Mouse (Mus musculus) limb, embryonic 14.5 days (tissue): ENCODE results near the gene Cacna1a. TPM values are rescaled to one million over a fixed set of nuclear protein-coding genes. Genes with fewer than 3 reads are reported as not detected.

ENCODE experiments used
- ATAC-seq: fragments of 200-750 bp; cut with Nextera tagmentation; 2 replicates; pipeline ENCODE4 v1.8.0; 2017; ENCODE audit warnings: low read depth, moderate number of reproducible peaks, moderate TSS enrichment; ENCODE audit not compliant: low FRiP score
- DNase-seq: peaks from one replicate; pipeline ENCODE4 v3.0.0-alpha.2; 2015; ENCODE audit warnings: low spot score
- H3K27ac ChIP-seq: fragments of 300-500 bp; sonication (generic); replicated peaks from 2 replicates; pipeline ENCODE4 v1.5.1; 2014; ENCODE audit warnings: low read depth, mild to moderate bottlenecking, low read length, moderate library complexity, mixed read lengths
- H3K27me3 ChIP-seq: fragments of 300-500 bp; sonication (generic); 2 replicates; pipeline ENCODE4 v1.6.1; 2014; ENCODE audit warnings: low read length, mixed read lengths; ENCODE audit not compliant: control insufficient read depth, insufficient read depth
- H3K36me3 ChIP-seq: fragments of 300-500 bp; sonication (generic); 2 replicates; pipeline ENCODE4 v1.6.1; 2014; ENCODE audit warnings: mild to moderate bottlenecking, low read length, moderate library complexity, mixed read lengths; ENCODE audit not compliant: control insufficient read depth, insufficient read depth
- H3K4me1 ChIP-seq: fragments of 300-500 bp; sonication (generic); 2 replicates; pipeline ENCODE4 v1.6.1; 2014; ENCODE audit warnings: antibody characterized with exemption, low read length, mixed read lengths; ENCODE audit not compliant: control insufficient read depth, insufficient read depth
- H3K4me2 ChIP-seq: fragments of 300-500 bp; sonication (generic); replicated peaks from 2 replicates; pipeline ENCODE4 v1.6.1; 2014; ENCODE audit warnings: low read depth, mild to moderate bottlenecking, low read length, moderate library complexity; ENCODE audit not compliant: severe bottlenecking
- H3K4me3 ChIP-seq: fragments of 300-500 bp; sonication (generic); replicated peaks from 2 replicates; pipeline ENCODE4 v1.5.1; 2014; ENCODE audit warnings: low read length
- H3K9ac ChIP-seq: fragments of 300-500 bp; sonication (generic); 2 replicates; pipeline ENCODE4 v1.6.1; 2014; ENCODE audit warnings: mild to moderate bottlenecking, low read depth, low read length, moderate library complexity; ENCODE audit not compliant: severe bottlenecking
- H3K9me3 ChIP-seq: fragments of 300-500 bp; sonication (generic); 2 replicates; pipeline ENCODE4 v1.6.1; 2016; ENCODE audit warnings: low read length; ENCODE audit not compliant: control insufficient read depth
- POLR2A ChIP-seq: fragments of 200-500 bp; IDR thresholded peaks from 2 replicates; pipeline ENCODE4 v1.8.0; 2012; ENCODE audit warnings: inconsistent platforms, mild to moderate bottlenecking, moderate library complexity, borderline replicate concordance; ENCODE audit not compliant: insufficient read depth, insufficient read length; ENCODE audit errors: extremely low read depth
- WGBS: fragments of 180-500 bp; shearing (Covaris S2); extraction: QIAGEN DNeasy Blood & Tissue Kit; methylation state at CpG from one replicate; pipeline ENCODE4 v1.1.7; 2014; 5-methylcytosine and 5-hydroxymethylcytosine counted together
- polyA plus RNA-seq, 2 experiments: library from polyadenylated mRNA; depleted of rRNA in 1 of 2; stranded (reverse) in 1 of 2; unstranded in 1 of 2; fragments of >200 nt; fragmentation: Nextera tagmentation in 1 of 2; extraction: Ambion mirVana in 1 of 2; gene quantifications; 2 replicates each; pipeline versions ENCODE4 v1.2.1 to v1.2.3; 2012 to 2014

The Cacna1a gene
- polyA plus RNA-seq, 2 experiments, result 6.8 to 24.3 TPM

GRCm38 (mm10) chr8:84559121-84559604 lies 170.9 kb downstream of the Cacna1a start:
- TF ChIP-seq POLR2A, result no peak
- no peak overlapping the region for H3K27ac ChIP-seq
- peak overlapping the region; percentile 65 for H3K4me2 ChIP-seq
- no peaks in the 10 kb centered on the region for H3K36me3 ChIP-seq
- H3K4me1 ChIP-seq, result 0 out of 2 replicates have a peak, but pooled peaks cover 3% of the 10 kb centered on the region
- H3K9ac ChIP-seq, result peak overlapping the region; percentile 44
- peak; percentile 30; the same call in 1 of the 2 replicates for ATAC-seq
- H3K4me3 ChIP-seq, result peak overlapping the region; percentile 46
- no peaks in the 10 kb centered on the region for H3K9me3 ChIP-seq
- H3K27me3 ChIP-seq, result peaks cover 61% of the 10 kb centered on the region
- under 1% methylated on average over 52 of the region's 84 CpGs for WGBS
- no peak for DNase-seq

- no peak overlapping the region for H3K27ac ChIP-seq
- no peak overlapping the region for H3K4me3 ChIP-seq
- H3K27me3 ChIP-seq, result peaks cover 50% of the 10 kb centered on the region
- no peaks in the 10 kb centered on the region for H3K36me3 ChIP-seq
- H3K4me2 ChIP-seq, result no peak overlapping the region
- 89% methylated on average over 4 of the region's 4 CpGs for whole genome bisulfite sequencing
- H3K4me1 ChIP-seq, result no peaks in the 10 kb centered on the region
- no peaks in the 10 kb centered on the region for H3K9me3 ChIP-seq
- no peak for DNase-seq
- no peak for TF ChIP-seq POLR2A
- no peak for ATAC-seq
- H3K9ac ChIP-seq, result no peak overlapping the region
Measured at GRCm38 (mm10) chr8:84561698-84562097, 173.5 kb downstream of the Cacna1a start.

GRCm38 (mm10) chr8:84564042-84564441 lies 175.8 kb downstream of the Cacna1a start:
- ATAC-seq (no peak), DNase-seq (no peak)
- no peak overlapping the region for H3K27ac ChIP-seq
- H3K4me3 ChIP-seq, result no peak overlapping the region
- no peaks in the 10 kb centered on the region for H3K9me3 ChIP-seq
- peaks cover 28% of the 10 kb centered on the region for H3K27me3 ChIP-seq
- H3K9ac ChIP-seq, result no peak overlapping the region
- no peaks in the 10 kb centered on the region for H3K4me1 ChIP-seq
- no peak overlapping the region for H3K4me2 ChIP-seq
- WGBS, result 72% methylated on average over 1 of the region's 1 CpGs
- H3K36me3 ChIP-seq, result no peaks in the 10 kb centered on the region
- no peak for TF ChIP-seq POLR2A

GRCm38 (mm10) chr8:84565577-84566360 lies 177.5 kb downstream of the Cacna1a start:
- Histone ChIP-seq H3K4me1 (no peaks in the 10 kb centered on the region), H3K27me3 (peaks cover 11% of the 10 kb centered on the region; the same call in 1 of the 2 replicates), H3K4me3 (no peak overlapping the region), H3K36me3 (no peaks in the 10 kb centered on the region), H3K27ac (no peak overlapping the region), H3K9ac (no peak overlapping the region), H3K4me2 (no peak overlapping the region), H3K9me3 (no peaks in the 10 kb centered on the region)
- 69% methylated on average over 25 of the region's 25 CpGs for WGBS
- no peak for TF ChIP-seq POLR2A
- ATAC-seq, result no peak
- DNase-seq, result no peak

GRCm38 (mm10) chr8:84566816-84567413 lies 178.7 kb downstream of the Cacna1a start:
- H3K4me1 ChIP-seq, result no peaks in the 10 kb centered on the region
- no peak for TF ChIP-seq POLR2A
- no peaks in the 10 kb centered on the region for H3K9me3 ChIP-seq
- WGBS, result 78% methylated on average over 12 of the region's 12 CpGs
- no peak overlapping the region for H3K9ac ChIP-seq
- H3K27me3 ChIP-seq, result no peaks in the 10 kb centered on the region
- no peak overlapping the region for H3K4me3 ChIP-seq
- H3K36me3 ChIP-seq, result no peaks in the 10 kb centered on the region
- no peak for DNase-seq
- ATAC-seq, result no peak; the same call in 1 of the 2 replicates
- H3K4me2 ChIP-seq, result no peak overlapping the region
- H3K27ac ChIP-seq, result no peak overlapping the region
